Mouse (Mus musculus): ENCODE data around the gene Olfr351.

Olfr351 gene

GRCm38 (mm10) chr2:36862560-36862959, at the start of gene Olfr351:
Gene Olfr351 (minus strand): TSS chr2:36862660.
- DNase-seq: no peak

- no peak for DNase-seq
These were observed 42.9 kb upstream of the Olfr351 start, which contains the start of gene Olfr354 for GRCm38 (mm10) chr2:36905380-36905779. Gene Olfr354 (plus strand): TSS chr2:36905680.

- no peak for DNase-seq
These were observed 34.7 kb upstream of the Olfr351 start for GRCm38 (mm10) chr2:36897114-36897513.

GRCm38 (mm10) chr2:36892836-36893235, 30.4 kb upstream of the Olfr351 start, which contains the start of gene Olfr353:
Gene Olfr353 (minus strand): TSS chr2:36892936.
- no peak for DNase-seq

GRCm38 (mm10) chr2:36868160-36868559, 5.7 kb upstream of the Olfr351 start, which contains the start of gene Olfr352:
Gene Olfr352 (plus strand): TSS chr2:36868460.
- DNase-seq: no peak

- DNase-seq: no peak
These were observed 16.4 kb downstream of the Olfr351 start, which contains the start of gene Olfr350 for GRCm38 (mm10) chr2:36846010-36846409. Gene Olfr350 (plus strand): TSS chr2:36846310.

GRCm38 (mm10) chr2:36816932-36817331, 45.5 kb downstream of the Olfr351 start, which contains the start of gene Olfr3:
Gene Olfr3 (minus strand): TSS chr2:36817032.
- DNase-seq: no peak

Data from kidney, adult 18-20 months (tissue).